Mouse (Mus musculus) T-cell, adult 2 months (primary cell): ENCODE results near the gene Gk5.

Experiments used
- DNase-seq: peaks from one replicate; pipeline ENCODE4 v3.0.0; 2022; ENCODE audit warnings: low spot score

Gene Gk5

DNA sequence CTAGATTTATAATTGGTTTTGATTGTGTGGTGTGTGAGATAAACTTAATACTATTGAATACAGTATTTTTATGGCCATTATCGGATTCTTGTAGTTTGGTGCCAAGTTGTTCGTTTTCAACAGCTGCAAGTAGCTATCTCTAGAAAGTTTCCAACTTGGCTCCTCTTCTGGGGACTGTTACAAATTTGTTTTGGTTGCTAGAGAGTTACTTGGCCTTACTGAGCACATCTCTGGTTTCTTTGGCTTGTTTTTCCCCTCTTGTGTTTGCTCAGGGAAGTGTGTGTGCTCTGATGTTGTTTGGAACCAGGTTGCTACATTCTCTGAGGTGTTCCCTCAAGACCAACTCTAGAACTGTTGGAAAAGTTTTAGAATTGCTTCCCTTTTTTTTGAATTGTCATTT, 104.1 kb downstream of the Gk5 start:
- no peak for DNase-seq

DNA sequence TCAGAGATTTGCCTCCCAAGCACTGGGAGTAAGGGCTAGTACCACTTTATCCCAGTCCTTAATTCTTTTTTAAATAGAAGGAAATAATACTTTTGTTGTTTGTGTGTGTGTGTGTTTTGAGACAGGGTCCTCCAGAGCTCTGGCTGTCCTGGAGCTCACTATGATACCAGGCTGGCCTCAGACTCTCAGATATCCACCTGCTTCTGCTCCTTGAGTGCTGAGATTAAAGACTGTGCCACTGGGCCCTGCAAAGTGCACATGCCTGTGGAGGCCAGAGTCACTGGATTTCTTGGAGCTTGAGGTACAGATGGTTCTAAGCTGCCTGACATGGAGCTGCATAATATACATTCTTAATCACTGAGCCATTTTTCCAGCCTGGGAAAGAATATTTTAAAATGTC, 109.1 kb downstream of the Gk5 start:
- DNase-seq = no peak

DNA sequence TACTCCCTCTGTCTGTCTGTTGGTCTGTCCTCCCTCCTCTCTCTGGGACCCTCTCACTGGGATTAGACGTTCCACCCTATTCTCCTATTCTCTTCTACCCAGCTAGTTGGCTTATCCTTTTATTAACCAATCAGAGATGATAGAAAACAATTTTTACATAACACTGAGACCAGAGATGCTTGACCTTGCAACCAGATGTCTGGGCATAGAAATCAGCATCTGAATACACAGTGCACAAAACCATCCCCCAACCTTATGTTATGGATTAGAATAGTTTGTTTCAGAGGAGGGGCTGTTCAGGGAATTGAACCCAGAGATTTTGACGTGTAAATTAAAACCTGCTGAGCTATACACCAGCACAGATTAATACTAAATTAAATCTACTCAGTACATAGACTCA, 111.1 kb downstream of the Gk5 start:
- DNase-seq = no peak
